Mouse (Mus musculus): ENCODE measurements around the gene Isoc2b.
A peak's percentile ranks its signal among the peaks of the same experiment; 100 is the strongest.
"Not testable (repeated sequence)": the region's sequence is repeated elsewhere in the genome, so short reads cannot be mapped to it uniquely, and the experiment has no call there.

Isoc2b gene

DNA sequence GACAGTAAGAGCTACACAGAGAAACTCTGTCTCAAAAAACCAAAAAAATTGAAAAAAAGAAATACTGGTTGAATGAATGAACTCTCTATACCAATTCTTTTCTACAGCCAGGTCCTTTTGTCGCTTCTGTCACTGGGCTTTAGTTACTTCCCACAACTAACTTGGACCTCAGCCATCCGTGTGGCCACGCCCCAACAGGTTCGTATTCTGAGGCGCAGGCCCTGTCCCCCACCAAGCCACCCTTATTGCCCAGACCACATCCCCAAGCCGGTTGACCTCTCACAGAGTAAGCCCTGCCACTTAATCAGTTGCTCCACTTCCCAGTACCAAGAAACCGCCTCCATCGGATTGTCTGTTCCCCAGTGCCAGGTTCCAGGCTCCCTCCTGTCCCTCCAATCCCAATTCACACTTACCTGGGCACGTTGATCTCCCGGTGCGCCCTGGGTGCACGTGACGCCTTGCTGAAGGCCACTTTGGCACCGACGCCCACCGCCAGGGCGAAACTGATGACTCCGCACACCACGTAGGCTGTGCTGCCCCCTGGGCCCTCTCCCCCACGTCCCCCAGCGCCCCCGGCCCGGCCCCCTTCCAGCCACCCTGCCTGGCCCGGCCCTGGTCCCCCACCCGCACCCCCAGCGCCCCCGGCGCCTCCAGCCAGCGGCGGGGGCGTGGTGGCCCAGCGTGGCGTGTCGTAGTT lies 34.3 kb downstream of the Isoc2b start:
- DNase-seq (ENCODE audit: low spot score in 2 of 2): no peak

DNA sequence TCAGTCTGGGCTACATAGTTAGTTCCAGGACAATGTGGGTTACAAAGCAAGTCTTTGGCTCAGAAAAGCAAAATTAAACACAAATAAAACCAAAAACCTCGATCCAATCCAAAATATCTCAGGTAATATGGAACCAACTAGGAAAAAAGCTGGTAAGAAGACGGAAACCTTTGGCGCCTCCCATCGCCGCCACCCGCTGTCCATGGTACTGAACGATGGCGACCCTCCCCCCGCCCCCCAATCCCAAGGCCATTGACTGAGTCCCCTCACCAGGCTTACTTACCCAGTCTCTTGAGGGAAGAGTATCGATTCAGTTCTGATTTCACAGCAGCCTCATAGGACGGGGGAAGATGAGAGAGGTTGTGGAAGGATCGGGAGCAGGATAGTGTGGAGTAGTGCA lies 39.6 kb downstream of the Isoc2b start:
- DNase-seq (ENCODE audit: low spot score in 2 of 2): no peak

DNA sequence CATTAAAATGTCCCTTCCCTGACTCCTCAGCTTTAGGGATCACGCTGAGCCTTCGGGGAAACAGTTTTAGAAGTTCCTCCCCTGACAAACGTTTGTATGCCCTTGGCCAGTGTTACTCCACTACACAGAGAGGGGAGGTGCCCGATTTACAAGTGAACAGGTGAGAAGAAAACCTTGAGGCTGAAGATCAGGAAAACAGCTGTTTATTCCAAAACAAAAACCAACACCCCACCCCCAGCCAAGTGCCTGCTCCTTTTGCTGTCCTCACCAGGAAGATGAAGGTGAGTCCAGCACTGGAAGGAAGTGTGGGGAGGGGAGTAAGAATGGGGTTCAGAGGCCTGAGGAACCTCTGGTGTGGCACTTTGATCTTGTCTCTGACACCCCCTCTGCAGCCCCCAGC lies 44.7 kb downstream of the Isoc2b start:
- DNase-seq (ENCODE audit: low spot score in 2 of 2): no peak

DNA sequence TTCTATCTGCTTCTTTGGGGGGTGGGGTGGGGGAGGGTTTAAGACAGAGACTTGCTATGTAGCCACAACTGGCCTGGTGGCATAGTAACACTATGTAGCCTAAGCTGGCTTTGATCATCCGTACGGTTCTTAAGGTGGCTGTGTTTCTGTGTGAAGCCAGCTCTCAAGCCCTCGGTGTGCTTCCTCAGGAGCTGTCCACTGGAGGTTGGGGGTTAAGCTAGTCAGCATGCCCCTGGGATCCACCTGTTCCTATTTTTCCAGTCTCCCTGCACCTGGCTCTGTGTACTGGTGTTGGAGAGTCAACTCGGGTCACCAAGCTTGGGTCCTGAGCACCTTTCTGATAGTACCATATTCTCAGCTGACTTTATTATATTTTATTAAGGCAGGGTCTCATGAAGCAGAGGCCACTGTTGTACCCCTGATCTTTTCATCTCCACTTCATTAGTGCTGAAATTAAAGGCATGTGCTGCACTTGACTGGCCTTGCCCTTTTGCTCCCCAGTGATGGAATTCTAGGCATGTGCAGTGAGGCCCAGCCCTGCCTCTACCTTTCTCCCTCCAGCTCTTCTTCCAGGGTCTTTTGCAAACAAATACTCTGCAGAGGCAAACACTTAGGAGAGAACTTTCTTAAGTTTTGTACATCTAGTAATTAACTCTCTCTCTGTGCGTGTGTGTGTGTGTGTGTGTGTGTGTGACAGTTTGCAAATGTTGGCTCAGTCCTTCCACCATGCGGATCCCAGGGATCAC lies 47.7 kb downstream of the Isoc2b start:
- DNase-seq (ENCODE audit: low spot score in 2 of 2): no peak

DNA sequence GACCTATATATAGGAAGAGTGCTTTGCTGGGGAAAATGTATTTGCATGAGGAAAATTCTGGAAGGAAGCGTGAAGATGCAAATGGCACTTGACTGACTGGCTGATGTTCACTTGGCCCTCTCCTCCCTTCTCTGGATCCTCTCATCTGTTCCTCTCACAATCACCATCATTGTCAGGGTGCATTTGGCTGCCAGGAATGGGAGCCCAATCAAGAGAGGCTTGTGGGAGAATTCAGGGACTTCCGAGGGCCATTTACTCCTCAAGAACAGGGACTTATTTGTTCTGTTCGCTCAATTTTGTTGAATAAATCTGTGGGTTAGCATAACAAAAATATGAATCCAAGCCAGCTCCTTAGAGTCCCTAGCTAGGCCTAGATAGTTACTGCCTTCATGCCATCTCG lies 48.4 kb downstream of the Isoc2b start:
- no peak for DNase-seq (ENCODE audit: low spot score in 2 of 2)

DNA sequence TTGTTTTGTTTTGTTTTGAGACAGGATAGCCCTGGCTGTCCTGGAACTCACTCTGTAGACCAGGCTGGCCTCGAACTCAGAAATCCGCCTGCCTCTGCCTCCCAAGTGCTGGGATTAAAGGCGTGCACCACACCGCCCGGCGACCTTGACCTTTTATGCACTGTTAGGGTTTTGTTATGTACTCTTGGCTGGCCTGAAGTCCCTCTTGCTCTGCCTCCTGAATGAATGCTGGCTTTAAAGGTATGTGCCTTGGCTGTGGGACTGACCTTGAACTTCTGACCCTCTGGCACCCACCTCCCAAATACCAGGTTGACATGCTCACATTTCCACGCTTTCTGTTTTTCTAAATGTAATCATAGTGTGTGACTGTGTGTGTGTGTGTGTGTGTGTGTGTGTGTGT lies 49.1 kb downstream of the Isoc2b start:
- not testable (repeated sequence) for DNase-seq (ENCODE audit: low spot score in 2 of 2)

DNA sequence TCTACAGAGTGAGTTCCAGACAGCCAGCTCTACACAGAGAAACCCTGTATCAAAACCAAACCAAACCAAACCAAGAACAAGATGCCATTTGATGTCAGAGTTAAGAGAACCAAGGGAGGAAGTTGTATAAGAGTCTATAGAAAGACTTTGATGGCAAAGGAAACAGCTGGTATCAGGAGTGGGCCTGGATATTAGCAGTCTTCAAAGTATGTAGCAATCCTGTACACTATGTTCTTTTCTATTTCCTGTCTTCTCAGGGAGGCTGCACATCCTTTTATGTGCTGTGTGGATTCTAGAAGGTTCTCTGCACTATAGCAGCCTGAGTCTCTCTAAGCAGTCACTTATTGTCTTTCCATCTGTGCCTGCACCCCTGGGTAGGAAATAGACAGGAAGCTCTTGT lies 53.5 kb downstream of the Isoc2b start:
- no peak for DNase-seq (ENCODE audit: low spot score in 2 of 2)

DNA sequence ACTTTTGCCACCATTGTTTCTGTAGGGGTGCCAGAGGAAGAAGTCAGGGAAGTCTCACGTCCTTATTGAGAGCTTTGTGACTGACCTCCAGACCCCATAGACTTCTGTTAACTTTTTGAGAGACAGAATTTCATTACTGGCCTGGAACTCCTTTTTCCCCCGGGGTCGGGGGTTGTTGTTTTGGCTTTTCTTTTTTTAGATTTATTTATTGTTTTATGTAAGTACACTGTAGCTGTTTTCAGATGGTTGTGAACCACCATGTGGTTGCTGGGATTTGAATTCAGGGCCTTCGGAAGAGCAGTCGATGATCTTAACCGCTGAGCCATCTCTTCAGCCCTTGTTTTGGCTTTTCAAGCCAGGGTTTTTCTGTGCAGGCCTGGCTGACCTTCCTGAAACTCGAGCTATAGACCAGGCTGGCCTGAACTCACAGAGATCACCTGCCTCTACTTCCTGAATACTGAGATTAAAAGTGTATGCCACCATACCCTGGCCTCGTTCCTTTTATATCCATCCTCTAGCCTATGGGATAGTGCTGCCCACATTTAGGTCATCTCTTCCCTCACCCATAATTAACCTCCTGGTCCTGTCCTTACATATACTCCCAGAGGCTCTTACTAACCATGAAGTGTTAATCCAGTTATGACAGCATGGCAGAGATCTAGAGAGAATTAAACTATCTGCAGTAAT lies 56.8 kb downstream of the Isoc2b start:
- peak; percentile 30 to 47 for DNase-seq (ENCODE audit: low spot score in 2 of 2)

DNA sequence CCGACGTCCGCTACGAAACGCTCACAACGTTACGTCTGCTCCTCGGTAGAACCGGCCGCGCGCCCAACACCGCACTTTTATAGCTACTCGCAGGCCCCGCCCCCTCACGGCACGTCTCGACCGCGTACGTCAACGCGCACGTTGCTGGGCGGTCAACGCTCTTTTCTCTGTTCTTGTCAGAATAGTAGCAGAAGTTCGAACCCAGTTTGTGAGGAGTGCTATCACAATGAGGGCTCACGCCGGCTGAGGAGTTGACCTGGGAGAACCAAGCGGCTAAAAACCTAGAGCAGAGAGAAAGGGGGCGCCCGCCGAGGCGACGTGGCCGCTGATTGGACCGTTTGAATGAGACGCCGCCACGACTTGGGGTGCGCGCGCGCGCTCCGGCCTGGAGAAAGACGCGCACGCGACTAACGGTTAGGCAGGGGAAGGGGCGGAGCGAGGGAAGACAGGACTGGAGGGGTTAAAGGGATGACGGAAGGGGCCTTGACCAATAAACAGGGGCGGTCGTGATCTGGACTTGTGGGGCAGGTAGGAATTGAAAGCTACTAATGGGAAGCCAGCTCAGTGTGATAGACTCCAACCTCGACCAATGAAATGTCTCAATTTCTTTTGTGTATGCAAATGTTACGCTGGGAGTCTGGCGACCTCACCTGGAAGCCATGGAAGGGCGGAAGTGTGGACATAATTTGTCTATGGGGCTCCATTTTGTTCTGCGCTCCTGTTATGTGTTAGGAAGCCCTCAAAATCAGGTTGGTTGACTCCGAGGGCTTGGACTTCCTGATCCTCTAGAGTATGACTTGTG lies 57.6 kb downstream of the Isoc2b start, which contains the start of gene Ube2s:
TSS of gene Ube2s (minus strand) at position 288 of the 802 bp plus-strand sequence.
- peak; percentile 99 to 100 for DNase-seq (ENCODE audit: low spot score in 2 of 2)

DNA sequence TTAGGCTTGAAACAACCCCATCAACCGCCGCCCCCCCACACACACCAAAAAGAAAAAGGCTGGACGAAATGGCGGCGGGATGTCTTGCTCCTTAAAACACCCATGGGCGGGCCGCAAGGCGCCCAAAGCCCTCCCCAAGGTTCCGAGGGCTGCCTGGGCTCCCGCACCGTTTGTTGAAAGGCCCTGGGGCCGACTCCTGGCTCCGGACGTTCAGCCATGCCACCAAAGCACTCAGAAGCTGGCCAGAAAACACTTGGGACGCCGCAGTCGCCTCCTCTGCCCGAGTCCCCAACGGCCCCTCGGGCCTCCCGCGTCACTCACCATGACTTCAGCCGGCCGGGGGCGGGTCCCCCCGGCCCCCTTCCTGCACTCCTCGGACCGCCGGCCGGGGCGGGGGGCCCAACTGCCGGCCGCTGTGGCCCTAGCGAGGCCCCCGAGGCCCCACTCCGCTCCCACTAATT lies 58.2 kb downstream of the Isoc2b start:
- peak in 1 of 2 experiments; percentile 60 for DNase-seq (ENCODE audit: low spot score in 2 of 2)

DNA sequence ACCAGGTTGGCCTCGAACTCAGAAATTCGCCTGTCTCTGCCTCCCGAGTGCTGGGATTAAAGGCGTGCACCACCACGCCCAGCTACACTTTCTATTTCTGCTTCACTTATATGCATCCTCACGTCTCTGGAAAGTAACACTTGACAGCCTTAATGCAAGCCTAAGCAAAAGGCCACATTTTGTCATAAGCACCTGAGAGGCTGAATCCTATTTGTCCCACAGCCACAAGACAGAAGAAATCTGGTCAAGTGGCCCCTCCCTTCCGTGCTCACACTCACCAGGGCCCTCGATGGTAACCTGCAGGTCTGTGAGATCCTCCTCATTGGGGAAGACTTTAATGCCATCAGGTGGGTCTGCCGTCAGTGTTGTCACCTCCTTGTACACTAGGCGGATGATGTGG lies 58.9 kb downstream of the Isoc2b start:
- not testable (repeated sequence) for DNase-seq (ENCODE audit: low spot score in 2 of 2)

DNA sequence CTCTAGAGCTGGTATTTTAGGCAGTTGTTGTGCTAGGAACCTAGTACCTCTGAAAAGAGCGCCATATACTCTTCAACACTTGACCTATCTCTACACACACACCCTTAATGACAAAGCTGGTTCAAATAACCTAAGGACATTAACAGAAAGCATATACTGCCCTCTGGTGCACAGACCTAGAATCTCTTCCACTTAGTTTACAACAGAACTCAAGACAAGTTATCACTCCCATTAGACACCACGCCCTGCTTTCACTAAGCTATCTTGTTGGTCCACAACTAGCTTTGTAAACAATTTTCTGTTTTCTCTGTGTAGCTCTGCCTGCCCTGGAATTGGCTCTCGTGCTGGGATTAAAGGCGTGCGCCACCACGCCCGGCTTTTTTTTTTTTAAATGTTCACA lies 63.3 kb downstream of the Isoc2b start:
- peak in 1 of 2 experiments; percentile 62 for DNase-seq (ENCODE audit: low spot score in 2 of 2)

DNA sequence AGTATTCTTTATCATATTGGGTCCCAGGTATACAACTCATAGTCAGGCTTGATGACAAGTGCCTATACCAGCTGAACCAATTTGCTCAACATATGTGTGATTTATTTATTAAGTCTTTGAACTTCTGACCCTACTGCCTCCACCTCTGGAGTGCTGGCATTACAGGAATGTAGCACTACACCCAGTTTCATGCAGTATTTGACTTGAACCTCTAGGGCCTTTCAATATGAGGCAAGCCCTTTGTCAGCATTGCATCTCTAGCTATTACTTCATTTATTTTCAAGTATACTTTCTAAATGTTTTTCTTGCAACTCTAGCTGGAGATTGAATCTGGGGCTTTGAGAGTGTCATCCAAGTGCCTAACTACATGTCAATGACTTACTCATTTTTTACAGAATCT lies 67.8 kb downstream of the Isoc2b start:
- no peak for DNase-seq (ENCODE audit: low spot score in 2 of 2)

DNA sequence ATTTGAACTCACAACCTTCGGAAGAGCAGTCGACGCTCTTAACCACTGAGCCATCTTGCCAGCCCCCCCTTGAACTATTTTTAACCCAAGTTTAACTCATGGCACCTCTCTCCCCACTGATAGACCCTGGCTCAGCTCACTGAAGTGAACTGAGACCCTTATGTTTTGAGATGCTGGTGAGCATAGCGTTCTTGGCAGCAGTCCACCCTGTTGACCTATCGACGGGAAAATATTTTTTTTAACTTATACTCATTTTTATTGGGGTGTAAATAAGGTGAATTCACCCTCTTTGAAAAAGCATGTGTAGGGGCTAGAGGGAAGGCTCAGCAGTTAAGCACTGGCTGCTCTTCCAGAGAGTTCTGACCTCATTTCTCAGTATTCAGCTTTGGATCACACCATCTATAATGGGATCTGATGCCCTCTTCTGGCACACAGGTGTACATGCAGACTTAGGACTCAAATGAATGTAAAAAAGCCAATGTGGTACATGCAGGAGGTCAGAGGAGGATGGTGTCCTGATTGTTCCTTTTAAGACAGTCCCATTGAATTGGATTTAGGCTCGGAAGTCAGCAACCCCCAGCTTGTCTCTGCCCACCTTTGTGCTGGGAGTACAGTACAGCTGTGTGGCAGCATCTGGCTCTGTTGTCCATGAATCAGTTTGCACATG lies 74.2 kb downstream of the Isoc2b start:
- DNase-seq (ENCODE audit: low spot score in 2 of 2): peak in 1 of 2 experiments; percentile 40
